Mouse (Mus musculus) liver, embryonic 16.5 days (tissue): Measurements from ENCODE around the gene Prss21. TPM values are rescaled to one million over a fixed set of nuclear protein-coding genes. Genes with fewer than 3 reads are reported as not detected.
"Not testable (repeated sequence)": the region's sequence is repeated elsewhere in the genome, so short reads cannot be mapped to it uniquely, and the experiment has no call there.

Source experiments
- ATAC-seq: fragments of 200-750 bp; cut with Nextera tagmentation; 2 replicates; pipeline ENCODE4 v1.8.0; 2017; ENCODE audit warnings: low read depth, mild to moderate bottlenecking, moderate number of reproducible peaks, moderate library complexity
- H3K27ac ChIP-seq: fragments of 300-500 bp; sonication (generic); 2 replicates; pipeline ENCODE4 v1.5.1; 2014; ENCODE audit warnings: mild to moderate bottlenecking, low read length
- H3K27me3 ChIP-seq: fragments of 300-500 bp; sonication (generic); 2 replicates; pipeline ENCODE4 v1.6.1; 2014; ENCODE audit warnings: low read depth, low read length, mixed read lengths; ENCODE audit not compliant: control insufficient read depth, insufficient read depth
- H3K36me3 ChIP-seq: fragments of 300-500 bp; sonication (generic); 2 replicates; pipeline ENCODE4 v1.6.1; 2014; ENCODE audit warnings: mild to moderate bottlenecking; ENCODE audit not compliant: control insufficient read depth, insufficient read depth
- H3K4me1 ChIP-seq: fragments of 300-500 bp; sonication (generic); 2 replicates; pipeline ENCODE4 v1.6.1; 2014; ENCODE audit warnings: low read depth, low read length, mixed read lengths; ENCODE audit not compliant: control insufficient read depth
- H3K4me2 ChIP-seq: fragments of 300-500 bp; sonication (generic); 2 replicates; pipeline ENCODE4 v1.6.1; 2014; ENCODE audit warnings: low read depth, low read length, mixed read lengths
- H3K4me3 ChIP-seq: fragments of 300-500 bp; sonication (generic); 2 replicates; pipeline ENCODE4 v1.5.1; 2014; ENCODE audit warnings: low read depth, mild to moderate bottlenecking, low read length
- H3K9ac ChIP-seq: fragments of 300-500 bp; sonication (generic); 2 replicates; pipeline ENCODE4 v1.6.1; 2014; ENCODE audit warnings: low read depth, low read length
- H3K9me3 ChIP-seq: fragments of 300-500 bp; sonication (generic); replicated peaks from 2 replicates; pipeline ENCODE4 v1.6.1; 2016; ENCODE audit warnings: low read length; ENCODE audit not compliant: control insufficient read depth
- WGBS: fragments of 180-500 bp; shearing (Covaris S2); extraction: QIAGEN DNeasy Blood & Tissue Kit; methylation state at CpG from one replicate; pipeline ENCODE4 v1.1.7; 2014; ENCODE audit not compliant: insufficient replicate concordance; 5-methylcytosine and 5-hydroxymethylcytosine counted together
- microRNA-seq: library from miRNA; unstranded; fragments of <30 nt; microRNA quantifications from one replicate; pipeline ENCODE4, GENCODE M21; 2016
- polyA plus RNA-seq: library from polyadenylated mRNA; unstranded; fragments of >200 nt; fragmentation: Nextera tagmentation; extraction: Ambion mirVana; gene quantifications from 2 replicates; pipeline ENCODE4 v1.2.1, GENCODE M21; 2015

Prss21 gene
- polyA plus RNA-seq, 1 experiment from 2014 or later = not detected

DNA sequence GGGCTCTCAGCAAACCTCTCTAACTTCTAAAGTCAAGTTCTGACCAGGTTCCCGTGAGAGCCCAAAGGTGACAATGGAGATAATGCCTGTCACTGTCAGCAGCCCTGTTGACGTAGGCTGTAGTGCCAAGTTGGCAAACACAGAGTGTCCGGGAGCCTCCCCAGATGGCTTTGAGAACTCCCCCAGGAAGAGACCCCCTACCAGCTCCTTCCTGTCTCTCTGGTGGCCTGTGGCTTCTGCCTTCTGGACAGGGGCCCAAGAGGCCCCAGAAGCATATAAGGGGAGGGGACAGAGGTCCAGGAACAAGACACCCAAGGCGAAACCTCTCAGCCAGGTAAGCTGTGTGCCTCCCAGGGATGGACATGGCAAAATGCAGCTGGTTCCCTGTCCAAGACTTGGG, 12.7 kb downstream of the Prss21 start, which contains the start of the genes Dcpp1 and Dcpp2:
Gene Dcpp1, plus strand, starts transcription at position 301 of the 400 bp plus-strand sequence.
Gene Dcpp2, plus strand, starts transcription at position 305 of the 400 bp plus-strand sequence.
- H3K27ac ChIP-seq, H3K9me3 ChIP-seq, ATAC-seq, H3K4me3 ChIP-seq, H3K4me1 ChIP-seq, H3K4me2 ChIP-seq, H3K9ac ChIP-seq, H3K27me3 ChIP-seq, H3K36me3 ChIP-seq: not testable (repeated sequence)
- WGBS = 46% methylated on average over 4 of the region's 4 CpGs

DNA sequence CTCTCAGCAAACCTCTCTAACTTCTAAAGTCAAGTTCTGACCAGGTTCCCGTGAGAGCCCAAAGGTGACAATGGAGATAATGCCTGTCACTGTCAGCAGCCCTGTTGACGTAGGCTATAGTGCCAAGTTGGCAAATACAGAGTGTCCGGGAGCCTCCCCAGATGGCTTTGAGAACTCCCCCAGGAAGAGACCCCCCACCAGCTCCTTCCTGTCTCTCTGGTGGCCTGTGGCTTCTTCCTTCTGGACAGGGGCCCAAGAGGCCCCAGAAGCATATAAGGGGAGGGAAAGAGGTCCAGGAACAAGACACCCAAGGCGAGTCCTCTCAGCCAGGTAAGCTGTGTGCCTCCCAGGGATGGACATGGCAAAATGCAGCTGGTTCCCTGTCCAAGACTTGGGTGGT, 49.3 kb downstream of the Prss21 start, which contains the start of gene Dcpp3:
Gene Dcpp3, plus strand, starts transcription at position 301 of the 400 bp plus-strand sequence.
- ATAC-seq, H3K4me1 ChIP-seq, H3K27ac ChIP-seq, H3K4me3 ChIP-seq, H3K9ac ChIP-seq, H3K9me3 ChIP-seq, H3K4me2 ChIP-seq, H3K27me3 ChIP-seq, H3K36me3 ChIP-seq: not testable (repeated sequence)
- 24% methylated on average over 4 of the region's 4 CpGs for WGBS

Small RNAs within 50 kb of the gene (microRNA-seq; reads per million reads assigned to microRNA genes)
- gene Mir5125 = 0.74 reads per million

Other genes starting within 250 kb of the Prss21 start
- 0.42 and 0.50 TPM in 2 replicates for gene Mmp25, start 222.8 kb upstream of the Prss21 start, polyA plus RNA-seq
- gene Bicdl2, start 207.6 kb upstream of the Prss21 start, polyA plus RNA-seq = 0.12 TPM in 1 of 2 replicates, not detected in the other
- gene Hcfc1r1, start 194.5 kb upstream of the Prss21 start, polyA plus RNA-seq = 18.9 and 23.2 TPM in 2 replicates
- gene Thoc6, start 194.2 kb upstream of the Prss21 start, polyA plus RNA-seq = 19.1 and 20.4 TPM in 2 replicates
- gene Tnfrsf12a, start 190.6 kb upstream of the Prss21 start, polyA plus RNA-seq = 7.0 and 8.6 TPM in 2 replicates
- gene Cldn6, start 188.8 kb upstream of the Prss21 start, polyA plus RNA-seq = 1.2 and 1.4 TPM in 2 replicates
- 0.18 TPM in 1 of 2 replicates, not detected in the other for gene Cldn9, start 184.0 kb upstream of the Prss21 start, polyA plus RNA-seq
- gene 1520401A03Rik, start 145.3 kb upstream of the Prss21 start, polyA plus RNA-seq = 0.04 and 0.14 TPM in 2 replicates
- 24.9 and 26.0 TPM in 2 replicates for gene Pkmyt1, start 141.7 kb upstream of the Prss21 start, polyA plus RNA-seq
- gene Paqr4, start 127.2 kb upstream of the Prss21 start, polyA plus RNA-seq = 7.5 and 7.6 TPM in 2 replicates
- not detected in 2 replicates for gene Kremen2, start 122.2 kb upstream of the Prss21 start, polyA plus RNA-seq
- 8.6 and 10.6 TPM in 2 replicates for gene Flywch1, start 96.5 kb upstream of the Prss21 start, polyA plus RNA-seq
- 0.64 and 0.86 TPM in 2 replicates for gene Flywch2, start 82.0 kb upstream of the Prss21 start, polyA plus RNA-seq
- 150 and 172 TPM in 2 replicates for gene Srrm2, start 77.5 kb upstream of the Prss21 start, polyA plus RNA-seq
- 426 and 436 TPM in 2 replicates for gene Elob, start 38.9 kb upstream of the Prss21 start, polyA plus RNA-seq
- gene Prss33, start 32.0 kb upstream of the Prss21 start, polyA plus RNA-seq = not detected in 2 replicates
- gene Prss32, start 24.2 kb upstream of the Prss21 start, polyA plus RNA-seq = not detected in 2 replicates
- gene Prss41, start 23.9 kb upstream of the Prss21 start, polyA plus RNA-seq = 0.06 TPM in 1 of 2 replicates, not detected in the other
- not detected in 2 replicates for gene Dcpp1, start 12.8 kb downstream of the Prss21 start, polyA plus RNA-seq
- gene Dcpp2, start 12.8 kb downstream of the Prss21 start, polyA plus RNA-seq = not detected in 2 replicates
- not detected in 2 replicates for gene Dcpp3, start 49.4 kb downstream of the Prss21 start, polyA plus RNA-seq
- gene Sbp, start 73.6 kb downstream of the Prss21 start, polyA plus RNA-seq = not detected in 2 replicates
- not detected in 2 replicates for gene Sbpl, start 87.2 kb downstream of the Prss21 start, polyA plus RNA-seq
- 0.07 TPM in 1 of 2 replicates, not detected in the other for gene Prss30, start 112.5 kb downstream of the Prss21 start, polyA plus RNA-seq
- gene Prss22, start 130.0 kb downstream of the Prss21 start, polyA plus RNA-seq = not detected in 2 replicates
- gene Prss27, start 170.1 kb downstream of the Prss21 start, polyA plus RNA-seq = not detected in 2 replicates
- gene Kctd5, start 205.4 kb downstream of the Prss21 start, polyA plus RNA-seq = 10.3 and 10.8 TPM in 2 replicates